Mouse (Mus musculus) lung, embryonic 16.5 days (tissue): ENCODE results near the gene Aplnr. TPM values are rescaled to one million over a fixed set of nuclear protein-coding genes. Genes with fewer than 3 reads are reported as not detected.

Source experiments
- ATAC-seq: fragments of 200-750 bp; cut with Nextera tagmentation; 2 replicates; pipeline ENCODE4 v1.8.0; 2017; ENCODE audit warnings: low read depth, mild to moderate bottlenecking, moderate library complexity
- H3K27ac ChIP-seq: fragments of 300-500 bp; sonication (generic); 2 replicates; pipeline ENCODE4 v1.5.1; 2014; ENCODE audit warnings: mild to moderate bottlenecking, control low read depth, low read length
- H3K27me3 ChIP-seq: fragments of 300-500 bp; sonication (generic); 2 replicates; pipeline ENCODE4 v1.6.1; 2014; ENCODE audit warnings: low read depth, low read length, mixed read lengths; ENCODE audit not compliant: control insufficient read depth, insufficient read depth
- H3K36me3 ChIP-seq: fragments of 300-500 bp; sonication (generic); 2 replicates; pipeline ENCODE4 v1.6.1; 2014; ENCODE audit warnings: low read length; ENCODE audit not compliant: control insufficient read depth, insufficient read depth
- H3K4me1 ChIP-seq: fragments of 300-500 bp; sonication (generic); replicated peaks from 2 replicates; pipeline ENCODE4 v1.6.1; 2014; ENCODE audit warnings: low read length, mixed read lengths; ENCODE audit not compliant: control insufficient read depth, insufficient read depth
- H3K4me2 ChIP-seq: fragments of 300-500 bp; sonication (generic); 2 replicates; pipeline ENCODE4 v1.6.1; 2014; ENCODE audit warnings: low read depth, low read length, control low read depth
- H3K4me3 ChIP-seq: fragments of 300-500 bp; sonication (generic); 2 replicates; pipeline ENCODE4 v1.5.1; 2014; ENCODE audit warnings: mild to moderate bottlenecking, low read length, control low read depth
- H3K9ac ChIP-seq: fragments of 300-500 bp; sonication (generic); 2 replicates; pipeline ENCODE4 v1.6.1; 2014; ENCODE audit warnings: low read length, control low read depth
- H3K9me3 ChIP-seq: fragments of 300-500 bp; sonication (generic); 2 replicates; pipeline ENCODE4 v1.6.1; 2016; ENCODE audit warnings: low read length; ENCODE audit not compliant: control insufficient read depth
- WGBS: fragments of 180-500 bp; shearing (Covaris S2); extraction: QIAGEN DNeasy Blood & Tissue Kit; methylation state at CpG from one replicate; pipeline ENCODE4 v1.1.7; 2014; 5-methylcytosine and 5-hydroxymethylcytosine counted together
- polyA plus RNA-seq: library from polyadenylated mRNA; unstranded; fragments of >200 nt; fragmentation: Nextera tagmentation; extraction: Ambion mirVana; gene quantifications from 2 replicates; pipeline ENCODE4 v1.2.1, GENCODE M21; 2015

The Aplnr gene
- polyA plus RNA-seq, 1 experiment from 2014 or later, result 194 TPM

GRCm38 (mm10) chr2:85187582-85188151, 51.6 kb downstream of the Aplnr start:
- no peak overlapping the region for H3K4me2 ChIP-seq
- H3K27ac ChIP-seq, result no peak overlapping the region
- WGBS, result 78% methylated on average over 6 of the region's 6 CpGs
- ATAC-seq, result no peak
- no peak overlapping the region for H3K4me3 ChIP-seq
- no peak overlapping the region for H3K9ac ChIP-seq
- no peaks in the 10 kb centered on the region for H3K27me3 ChIP-seq
- no peaks in the 10 kb centered on the region for H3K9me3 ChIP-seq
- H3K36me3 ChIP-seq, result no peaks in the 10 kb centered on the region
- no peaks in the 10 kb centered on the region for H3K4me1 ChIP-seq

Other genes with a start within 250 kb of the Aplnr start
- 0.16 and 0.31 TPM in 2 replicates for gene Rtn4rl2, start 249.5 kb upstream of the Aplnr start, polyA plus RNA-seq
- gene Slc43a3, start 199.6 kb upstream of the Aplnr start, polyA plus RNA-seq, result 87.3 and 92.8 TPM in 2 replicates
- gene Prg2, start 155.8 kb upstream of the Aplnr start, polyA plus RNA-seq, result 0.78 TPM in 1 of 2 replicates, not detected in the other
- gene Prg3, start 148.0 kb upstream of the Aplnr start, polyA plus RNA-seq, result not detected in 2 replicates
- gene Ssrp1, start 99.0 kb upstream of the Aplnr start, polyA plus RNA-seq, result 260 and 271 TPM in 2 replicates
- 0.55 and 0.87 TPM in 2 replicates for gene P2rx3, start 98.8 kb upstream of the Aplnr start, polyA plus RNA-seq
- 56.5 and 65.8 TPM in 2 replicates for gene Tnks1bp1, start 88.2 kb upstream of the Aplnr start, polyA plus RNA-seq
- 0.20 and 0.29 TPM in 2 replicates for gene Lrrc55, start 61.0 kb downstream of the Aplnr start, polyA plus RNA-seq
- gene Olfr987, start 203.1 kb downstream of the Aplnr start, polyA plus RNA-seq, result not detected in 2 replicates
- gene Olfr988, start 227.0 kb downstream of the Aplnr start, polyA plus RNA-seq, result not detected in 2 replicates